Mouse (Mus musculus): Measurements from ENCODE around the gene Klhl42.

Klhl42 gene

GRCm38 (mm10) chr6:147117764-147118163, 26.6 kb downstream of the Klhl42 start:
- in situ Hi-C loops (cut with MboI; ENCODE audit: low pct_unique_long_range_greater_than_20kb in 1 of 2, low sequenced_read_pairs in 2 of 2, unreplicated experiment in 1 of 2) = loop anchor here in 1 of 2 experiments (10.0 kb wide), 1 partner anchor 117 kb away; no protein-coding TSS in a partner anchor

- in situ Hi-C loops (cut with MboI; ENCODE audit: low pct_unique_long_range_greater_than_20kb in 1 of 2, low sequenced_read_pairs in 2 of 2, unreplicated experiment in 1 of 2) = loop anchor here in 1 of 2 experiments (10.0 kb wide), 1 partner anchor 117 kb away; no protein-coding TSS in a partner anchor
Observed at GRCm38 (mm10) chr6:147118190-147118589, 27.0 kb downstream of the Klhl42 start.

GRCm38 (mm10) chr6:147121320-147121719, 30.1 kb downstream of the Klhl42 start:
- in situ Hi-C loops (cut with MboI; ENCODE audit: low pct_unique_long_range_greater_than_20kb in 1 of 2, low sequenced_read_pairs in 2 of 2, unreplicated experiment in 1 of 2) = no loop called here

GRCm38 (mm10) chr6:147127239-147127638, 36.1 kb downstream of the Klhl42 start:
- in situ Hi-C loops (cut with MboI; ENCODE audit: low pct_unique_long_range_greater_than_20kb in 1 of 2, low sequenced_read_pairs in 2 of 2, unreplicated experiment in 1 of 2) = no loop called here

GRCm38 (mm10) chr6:147138260-147138659, 47.1 kb downstream of the Klhl42 start:
- in situ Hi-C loops (cut with MboI; ENCODE audit: low pct_unique_long_range_greater_than_20kb in 1 of 2, low sequenced_read_pairs in 2 of 2, unreplicated experiment in 1 of 2) = no loop called here

- in situ Hi-C loops (cut with MboI; ENCODE audit: low pct_unique_long_range_greater_than_20kb in 1 of 2, low sequenced_read_pairs in 2 of 2, unreplicated experiment in 1 of 2) = no loop called here
Observed at GRCm38 (mm10) chr6:147140600-147141154, 49.5 kb downstream of the Klhl42 start.

- in situ Hi-C loops (cut with MboI; ENCODE audit: low pct_unique_long_range_greater_than_20kb in 1 of 2, low sequenced_read_pairs in 2 of 2, unreplicated experiment in 1 of 2) = no loop called here
Observed at GRCm38 (mm10) chr6:147144664-147145063, 53.5 kb downstream of the Klhl42 start.

GRCm38 (mm10) chr6:147145277-147145676, 54.1 kb downstream of the Klhl42 start:
- in situ Hi-C loops (cut with MboI; ENCODE audit: low pct_unique_long_range_greater_than_20kb in 1 of 2, low sequenced_read_pairs in 2 of 2, unreplicated experiment in 1 of 2) = no loop called here

GRCm38 (mm10) chr6:147145753-147146152, 54.6 kb downstream of the Klhl42 start:
- in situ Hi-C loops (cut with MboI; ENCODE audit: low pct_unique_long_range_greater_than_20kb in 1 of 2, low sequenced_read_pairs in 2 of 2, unreplicated experiment in 1 of 2) = no loop called here

GRCm38 (mm10) chr6:147151069-147151468, 59.9 kb downstream of the Klhl42 start:
- in situ Hi-C loops (cut with MboI; ENCODE audit: low pct_unique_long_range_greater_than_20kb in 1 of 2, low sequenced_read_pairs in 2 of 2, unreplicated experiment in 1 of 2) = no loop called here

GRCm38 (mm10) chr6:147151839-147152238, 60.7 kb downstream of the Klhl42 start:
- in situ Hi-C loops (cut with MboI; ENCODE audit: low pct_unique_long_range_greater_than_20kb in 1 of 2, low sequenced_read_pairs in 2 of 2, unreplicated experiment in 1 of 2) = no loop called here

GRCm38 (mm10) chr6:147155085-147155484, 63.9 kb downstream of the Klhl42 start:
- in situ Hi-C loops (cut with MboI; ENCODE audit: low pct_unique_long_range_greater_than_20kb in 1 of 2, low sequenced_read_pairs in 2 of 2, unreplicated experiment in 1 of 2) = no loop called here

GRCm38 (mm10) chr6:147161818-147162584, 70.8 kb downstream of the Klhl42 start:
- in situ Hi-C loops (cut with MboI; ENCODE audit: low pct_unique_long_range_greater_than_20kb in 1 of 2, low sequenced_read_pairs in 2 of 2, unreplicated experiment in 1 of 2) = no loop called here

All from mouse embryonic stem cell (cell line).